Mouse (Mus musculus): ENCODE measurements around the gene Cyp2c38. TPM values are rescaled to one million over a fixed set of nuclear protein-coding genes. Genes with fewer than 3 reads are reported as not detected.
"Not testable (repeated sequence)": the region's sequence is repeated elsewhere in the genome, so short reads cannot be mapped to it uniquely, and the experiment has no call there.

Gene Cyp2c38
- not detected in 2 replicates for polyA plus RNA-seq (2012; rRNA removed)

DNA sequence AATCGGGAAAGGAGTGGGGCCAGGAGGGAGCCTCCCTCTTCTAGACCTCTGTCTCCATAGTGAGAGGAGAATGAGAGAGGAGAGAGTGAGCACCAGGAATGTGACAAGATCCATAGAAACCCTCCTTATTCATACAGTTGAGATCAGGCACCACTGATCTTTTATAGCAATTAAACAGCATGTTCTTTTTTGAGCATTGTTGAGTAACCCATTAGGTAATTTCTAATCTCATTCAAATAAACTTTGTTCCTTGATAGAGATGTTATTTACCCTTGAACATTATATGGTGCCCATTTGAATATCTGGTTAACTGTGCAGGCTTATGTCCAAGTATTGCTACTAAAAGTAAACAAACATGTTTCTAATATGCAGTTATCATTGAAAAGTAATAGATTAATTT is at the start of gene Cyp2c38:
Gene Cyp2c38 (minus strand): TSS at position 135 of the 400 bp plus-strand sequence.
- DNase-seq (ENCODE audit: extremely low spot score in 1 of 2, low spot score in 1 of 2) = no peak

- DNase-seq (ENCODE audit: extremely low spot score in 1 of 2, low spot score in 1 of 2) = no peak
Measured at GRCm38 (mm10) chr19:39510534-39510933, 47.7 kb upstream of the Cyp2c38 start, which contains the start of gene Cyp2c39. TSS of gene Cyp2c39 (plus strand) at chr19:39510862.

- DNase-seq (ENCODE audit: extremely low spot score in 1 of 2, low spot score in 1 of 2) = no peak
Measured at GRCm38 (mm10) chr19:39509533-39509932, 46.7 kb upstream of the Cyp2c38 start.

DNA sequence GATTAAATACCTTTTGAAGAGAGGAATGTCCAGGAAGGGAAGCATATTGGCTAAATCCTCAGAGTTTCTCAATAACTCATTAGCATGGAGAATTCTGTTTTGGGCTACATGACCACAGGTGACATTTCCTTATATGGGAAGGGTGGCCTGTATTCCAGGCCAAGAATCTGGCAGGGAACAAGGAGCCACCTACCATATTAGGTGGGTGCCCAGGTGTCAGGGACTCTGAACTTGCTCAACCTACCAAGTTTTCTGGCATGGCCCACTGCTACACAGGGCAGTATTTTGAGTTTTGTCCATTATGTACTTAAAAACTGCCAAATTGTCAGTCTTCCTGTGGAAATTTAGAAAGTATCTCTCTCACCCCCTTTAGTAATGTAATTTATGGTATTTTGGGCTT is 43.5 kb upstream of the Cyp2c38 start:
- no peak for DNase-seq (ENCODE audit: extremely low spot score in 1 of 2, low spot score in 1 of 2)

DNA sequence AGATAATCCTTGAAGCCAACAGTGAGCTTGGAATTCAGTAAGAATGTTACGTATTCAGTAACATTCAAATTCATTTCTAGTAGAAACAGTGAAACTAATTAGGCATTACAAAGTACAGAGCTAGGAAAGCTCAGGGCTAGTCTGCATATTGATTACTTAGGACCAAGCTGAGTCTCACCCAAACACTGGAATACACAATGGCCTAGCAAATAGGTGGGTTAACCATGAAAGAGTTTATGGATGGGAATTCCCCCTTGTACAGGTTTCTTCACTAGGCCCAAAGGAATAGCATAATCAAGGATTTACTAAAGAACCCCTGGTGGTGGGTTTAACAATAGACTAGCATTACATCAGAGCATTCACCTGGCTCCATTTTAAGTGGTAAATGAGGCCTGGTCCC is 21.1 kb upstream of the Cyp2c38 start:
- DNase-seq (ENCODE audit: extremely low spot score in 1 of 2, low spot score in 1 of 2) = not testable (repeated sequence)

GRCm38 (mm10) chr19:39463923-39464322 is 1.0 kb upstream of the Cyp2c38 start:
- no peak for DNase-seq (ENCODE audit: extremely low spot score in 1 of 2, low spot score in 1 of 2)

Other genes starting within 250 kb of the Cyp2c38 start
- gene Cyp2c29, start 193.7 kb downstream of the Cyp2c38 start, polyA plus RNA-seq (2012; rRNA removed) = not detected in 2 replicates
- not detected in 2 replicates for gene Cyp2c39, start 47.8 kb upstream of the Cyp2c38 start, polyA plus RNA-seq (2012; rRNA removed)
- not detected in 2 replicates for gene Cyp2c67, start 186.0 kb upstream of the Cyp2c38 start, polyA plus RNA-seq (2012; rRNA removed)